Mouse (Mus musculus) retina, adult 2 months (tissue): ENCODE data around the gene Gm6588.
"Not testable (repeated sequence)": the region's sequence is repeated elsewhere in the genome, so short reads cannot be mapped to it uniquely, and the experiment has no call there.

ENCODE experiments used
- DNase-seq: peaks from one replicate; pipeline ENCODE4 v3.0.0-alpha.2; 2012; ENCODE audit warnings: low read depth, low spot score

Gene Gm6588

DNA sequence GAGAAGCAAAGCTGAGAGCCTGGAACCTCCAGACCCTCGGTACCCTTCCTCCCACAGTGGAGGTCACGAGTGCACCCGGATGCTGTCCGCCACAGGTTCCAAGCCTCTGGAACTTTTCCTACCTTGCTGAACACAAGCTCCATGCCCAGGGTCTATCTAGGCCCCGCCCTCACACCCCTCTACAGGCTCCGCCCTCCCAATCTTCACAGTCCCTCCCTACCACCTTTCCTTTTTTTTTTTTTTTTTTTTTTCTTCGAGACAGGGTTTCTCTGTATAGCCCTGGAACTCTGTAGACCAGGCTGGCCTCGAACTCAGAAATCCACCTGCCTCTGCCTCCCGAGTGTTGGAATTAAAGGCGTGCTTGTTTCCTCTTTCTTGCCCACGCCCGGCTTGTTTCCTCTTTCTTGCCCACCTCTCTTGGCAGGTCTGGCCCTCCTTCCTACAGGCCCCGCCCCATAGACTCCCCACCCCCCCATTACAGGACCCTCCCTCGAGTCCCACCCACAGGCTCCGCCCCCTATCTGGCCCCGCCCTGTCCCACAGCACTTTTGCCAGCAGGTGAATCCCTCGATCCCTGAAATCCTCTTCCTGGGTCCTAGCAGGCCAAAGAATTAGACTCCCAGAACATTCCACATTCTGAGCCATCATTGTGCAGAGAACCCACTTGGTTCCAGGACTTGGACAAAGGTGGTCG lies at the start of gene Gm6588:
TSS of gene Gm6588 (plus strand) at position 680 of the 694 bp plus-strand sequence.
- no peak for DNase-seq

DNA sequence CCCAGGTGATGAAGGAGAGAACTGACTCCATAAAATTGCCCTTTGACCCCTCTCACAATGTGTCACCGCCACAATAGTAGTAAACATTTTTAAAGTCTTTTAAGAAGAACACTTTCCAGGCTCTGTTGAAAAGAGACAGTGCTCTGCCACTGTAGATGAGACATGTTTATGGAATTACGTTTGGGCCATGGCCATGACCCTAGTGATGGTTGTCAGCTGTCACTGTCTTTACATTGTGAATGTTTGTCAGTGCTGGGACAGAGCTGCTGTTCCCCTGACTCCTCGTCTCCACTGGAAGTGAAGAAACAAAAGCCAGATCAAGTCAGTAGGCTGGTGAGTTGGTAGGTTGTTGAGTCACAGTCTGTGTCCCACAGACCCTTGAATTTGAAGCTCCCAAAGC lies 46.8 kb upstream of the Gm6588 start:
- DNase-seq, result no peak

DNA sequence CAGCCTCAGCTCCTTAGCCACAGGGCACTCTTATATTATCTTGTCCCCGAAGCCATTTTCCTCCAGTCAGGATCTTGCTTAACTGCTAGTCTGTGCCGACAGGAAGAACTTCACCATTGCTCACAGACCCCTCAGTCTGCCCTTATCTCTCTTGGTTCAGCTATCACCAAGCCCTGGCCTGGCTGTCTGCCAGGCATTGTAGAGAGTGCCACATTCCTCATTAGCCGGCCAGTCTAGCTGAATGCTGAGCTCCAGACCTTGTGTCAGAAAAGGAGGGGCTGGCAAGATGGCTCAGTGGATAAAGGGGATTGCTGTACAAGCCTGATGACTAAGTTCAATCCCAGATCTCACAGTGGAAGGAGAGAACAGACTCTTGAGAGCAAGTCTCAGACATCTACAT lies 43.2 kb upstream of the Gm6588 start:
- no peak for DNase-seq

DNA sequence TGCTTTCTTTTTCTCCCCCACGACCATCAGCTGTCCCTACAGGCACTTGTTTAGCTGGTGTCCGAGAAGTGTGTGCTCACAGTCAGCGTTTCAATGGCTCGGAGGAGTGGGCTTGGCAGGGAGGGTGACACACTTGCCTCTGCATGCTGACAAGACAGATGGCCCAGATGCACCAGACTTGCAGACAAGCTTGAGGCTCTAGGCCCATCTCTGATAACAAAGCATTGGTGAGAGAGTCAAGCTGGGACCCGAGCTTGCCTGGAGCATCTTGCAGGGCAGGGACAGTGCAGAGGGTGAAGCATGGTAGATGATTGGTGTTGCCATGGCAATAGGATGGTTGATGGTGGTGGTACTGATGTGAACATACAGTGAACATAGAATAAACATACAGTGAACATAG lies 40.0 kb upstream of the Gm6588 start:
- no peak for DNase-seq

DNA sequence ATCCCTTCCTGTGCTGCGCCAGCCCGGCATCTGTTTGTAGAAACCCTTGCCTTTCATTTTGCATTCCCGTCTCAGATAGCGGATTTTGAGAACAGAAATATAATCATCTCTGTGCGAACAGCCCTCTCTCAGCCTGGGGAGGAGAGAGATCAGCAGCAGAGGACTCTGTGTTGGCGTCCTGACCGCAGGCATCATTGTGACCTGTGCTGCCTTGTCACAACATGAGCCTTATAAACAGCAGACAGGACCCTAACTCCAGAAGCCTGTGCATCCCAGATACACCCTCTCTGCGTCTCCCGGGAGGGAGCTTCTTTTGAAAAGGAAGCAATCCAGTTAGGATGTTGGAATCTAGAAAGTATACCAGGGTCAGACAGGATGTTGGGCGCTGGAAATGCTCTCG lies 38.2 kb upstream of the Gm6588 start:
- no peak for DNase-seq

DNA sequence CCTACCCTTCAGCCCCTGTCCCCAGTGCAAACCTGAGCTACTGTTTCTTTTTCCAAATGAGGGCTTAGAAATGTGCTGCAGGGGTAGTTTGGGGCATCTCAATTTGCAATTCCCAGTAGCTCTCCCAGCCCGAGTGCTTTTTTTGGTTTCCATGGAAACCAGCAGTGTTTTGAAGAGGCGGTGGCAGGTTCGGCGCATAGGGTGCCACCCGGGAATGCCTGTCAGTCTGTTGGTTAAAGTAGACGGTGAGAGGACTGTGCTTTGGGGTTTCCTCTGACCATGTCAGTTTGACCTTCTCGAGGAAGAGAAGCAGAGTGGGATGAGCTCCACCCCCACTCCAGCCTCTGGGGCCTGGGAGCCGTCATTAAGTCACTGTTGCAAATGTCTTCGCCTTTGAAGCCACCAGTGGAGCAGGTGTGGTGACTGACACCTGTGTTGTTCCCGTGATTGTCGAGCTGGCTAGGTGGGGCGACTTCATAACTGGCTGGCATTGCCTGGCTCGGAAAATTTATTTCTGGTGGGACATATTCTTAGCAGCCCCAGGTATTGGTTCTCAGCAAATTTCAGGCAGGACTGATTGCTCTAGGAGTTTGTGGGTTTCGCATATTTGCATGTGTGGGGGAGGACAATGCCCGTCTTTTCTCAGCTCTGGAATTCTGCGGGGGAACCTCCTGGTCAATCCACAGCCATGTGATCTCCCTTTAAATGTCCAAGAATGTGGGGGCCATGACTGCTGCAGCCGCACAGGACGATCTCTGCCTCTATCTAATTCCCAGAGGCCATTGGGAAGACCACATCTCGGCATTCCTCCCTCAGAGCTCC lies 37.5 kb upstream of the Gm6588 start:
- no peak for DNase-seq

DNA sequence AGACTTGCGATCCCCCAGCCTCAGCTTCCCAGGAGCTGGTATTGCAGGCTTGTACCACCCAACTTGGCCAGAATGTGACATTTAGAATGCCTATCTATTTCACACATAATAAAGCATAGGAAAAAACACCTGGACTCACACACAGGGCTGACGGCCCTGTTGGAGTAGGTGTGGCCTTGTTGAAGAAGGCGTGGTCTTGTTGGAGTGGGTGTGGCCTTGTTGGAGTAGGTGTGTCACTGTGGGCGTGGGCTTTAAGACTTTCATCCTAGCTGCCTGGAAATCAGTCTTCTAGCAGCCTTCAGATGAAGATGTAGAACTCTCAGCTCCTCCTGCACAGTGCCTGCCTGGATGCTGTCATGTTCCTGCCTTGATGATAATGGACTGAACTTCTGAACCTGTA lies 36.4 kb upstream of the Gm6588 start:
- not testable (repeated sequence) for DNase-seq

DNA sequence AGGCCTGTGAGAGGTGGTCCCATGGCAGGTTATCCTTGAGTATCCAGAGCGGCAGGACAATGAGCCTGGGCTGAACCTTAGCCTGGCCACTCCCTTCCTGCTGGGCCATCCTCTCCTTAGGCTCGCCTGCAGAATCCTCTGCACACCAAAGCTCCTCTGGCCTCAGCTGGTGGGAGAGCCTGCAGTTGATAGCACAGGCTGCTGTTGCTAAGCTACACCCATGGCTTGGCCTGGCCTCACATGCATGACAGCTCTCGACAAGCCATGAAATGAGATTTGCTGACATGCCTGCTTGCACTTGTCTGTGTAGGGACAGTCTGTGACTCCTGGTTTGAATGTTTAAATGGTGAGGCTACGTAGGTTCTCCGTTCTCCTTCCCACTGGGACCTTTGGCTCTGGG lies 32.6 kb upstream of the Gm6588 start:
- no peak for DNase-seq

DNA sequence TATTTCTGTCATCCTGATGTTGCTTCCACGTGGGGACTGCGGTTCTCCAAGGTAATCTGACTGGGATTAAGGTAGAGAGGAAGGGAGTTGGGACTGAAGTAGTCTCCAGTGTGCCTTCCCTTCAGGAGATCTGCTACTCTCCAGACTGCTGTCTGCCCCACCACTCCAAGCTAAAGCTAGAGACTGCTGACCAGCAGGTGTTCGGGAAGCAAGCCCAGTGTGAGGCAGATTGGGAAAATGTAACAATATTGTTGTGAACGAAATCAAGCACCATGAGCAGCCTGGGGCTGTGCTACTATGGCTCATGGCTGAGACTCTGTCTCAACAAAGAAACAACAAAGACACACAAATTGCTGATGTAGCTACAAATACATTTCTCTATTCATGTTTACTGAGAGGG lies 31.2 kb upstream of the Gm6588 start:
- no peak for DNase-seq

DNA sequence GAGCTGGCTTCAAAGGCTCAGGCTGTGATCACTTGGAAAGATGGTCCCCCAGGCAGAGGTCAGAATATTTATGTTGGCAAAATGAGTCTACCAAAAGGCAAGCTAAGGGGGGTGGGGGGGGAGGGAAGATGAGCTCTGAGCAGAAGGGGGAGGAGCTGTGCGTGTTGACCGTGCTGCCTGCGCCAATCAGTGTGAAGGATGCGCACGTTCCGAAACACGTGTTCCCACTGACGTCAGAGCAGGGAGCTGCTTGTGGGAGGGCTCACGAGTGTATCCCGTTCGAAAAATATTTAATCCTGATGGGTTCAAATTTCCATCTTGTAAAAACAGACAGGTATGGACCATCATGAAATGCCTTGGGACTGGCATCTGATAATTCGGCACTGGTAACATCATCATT lies 29.7 kb upstream of the Gm6588 start:
- no peak for DNase-seq

DNA sequence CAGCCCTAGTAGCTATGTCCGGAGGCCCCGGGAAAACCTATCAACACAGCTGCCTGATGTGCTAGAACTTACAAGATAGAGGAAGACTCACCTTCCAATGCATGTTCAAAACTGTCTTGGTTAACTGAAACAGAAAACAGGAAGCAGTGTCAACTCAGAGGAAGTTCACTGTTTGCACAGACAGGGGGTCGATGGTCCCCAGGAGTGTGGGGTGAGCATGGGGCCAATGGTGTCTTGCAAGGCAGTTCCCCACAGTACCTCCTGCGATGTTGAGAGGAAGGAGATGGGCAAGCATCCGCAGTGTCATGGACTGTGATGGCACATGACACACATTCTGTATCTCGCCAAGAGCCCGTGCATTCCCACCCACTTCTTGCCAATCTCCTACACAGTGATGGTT lies 22.6 kb upstream of the Gm6588 start:
- no peak for DNase-seq

DNA sequence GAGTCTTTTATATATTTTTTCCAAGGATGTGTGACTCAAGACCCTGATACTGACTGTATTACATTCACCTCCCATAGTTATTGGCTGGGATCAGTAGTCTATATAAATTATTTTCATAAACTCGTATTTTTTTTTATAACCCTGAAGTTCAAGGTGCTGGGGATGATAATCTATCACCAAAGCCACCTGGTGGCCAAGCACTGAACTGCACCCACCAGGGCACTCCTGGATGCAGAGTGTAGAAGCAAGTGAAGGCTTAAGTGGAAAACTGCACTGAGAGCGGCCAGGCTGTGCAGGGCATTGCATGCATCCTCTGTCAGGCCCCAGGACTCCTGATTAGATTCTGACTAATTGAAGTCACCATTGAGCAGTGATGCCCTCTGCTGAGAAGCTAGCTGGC lies 21.9 kb upstream of the Gm6588 start:
- DNase-seq, result peak; percentile 29

DNA sequence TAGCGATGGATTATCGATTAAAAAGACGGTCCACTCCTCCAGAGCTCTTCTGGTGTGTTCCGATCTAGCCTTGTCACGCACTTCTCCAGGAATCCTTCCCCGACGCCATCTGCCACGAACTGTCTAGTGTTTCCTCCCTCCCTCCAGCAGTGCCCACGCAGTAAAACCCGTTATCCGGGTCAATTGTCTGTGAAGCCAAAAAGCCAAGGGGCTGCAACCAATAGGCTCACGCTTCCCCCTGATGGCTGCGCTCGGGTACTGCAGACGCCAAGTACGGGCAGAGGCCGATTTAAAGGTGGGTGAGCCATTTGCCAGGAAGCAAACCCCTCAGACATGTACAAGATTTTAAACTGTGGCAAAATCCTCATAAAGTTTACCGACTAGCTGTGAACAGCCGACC lies 20.3 kb upstream of the Gm6588 start:
- peak; percentile 25 for DNase-seq

DNA sequence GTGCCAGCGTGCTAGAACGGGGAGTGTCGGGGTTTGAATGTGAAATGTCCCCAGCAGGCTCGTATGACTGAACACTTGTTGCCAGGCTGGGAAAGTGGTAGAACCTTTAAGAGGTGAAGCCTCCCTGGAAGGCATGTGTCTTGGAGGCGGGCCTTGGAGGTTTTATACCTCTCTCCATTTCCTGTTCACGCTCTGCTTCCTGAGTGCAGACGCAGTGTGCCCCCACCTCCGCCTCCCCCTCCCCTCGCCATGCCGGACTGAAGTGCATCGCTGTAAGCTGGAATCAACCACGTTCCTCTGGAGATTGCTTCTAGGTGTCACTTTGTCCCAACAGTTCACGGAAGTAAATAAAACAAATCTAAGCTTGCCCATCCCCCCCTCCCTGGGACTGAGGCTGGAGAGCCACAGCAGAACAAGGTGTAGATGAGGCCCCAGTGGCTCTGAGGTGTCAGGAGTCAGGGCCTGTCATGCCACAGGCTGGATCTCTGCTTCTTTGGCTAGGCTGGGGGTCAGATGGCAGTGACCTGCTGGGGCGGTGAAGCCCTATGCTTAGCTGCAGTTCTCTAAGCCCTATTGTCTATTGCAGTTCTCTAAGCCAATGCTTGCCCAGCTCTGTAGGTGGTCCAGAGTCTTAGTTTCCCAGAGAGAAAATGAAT lies 18.0 kb upstream of the Gm6588 start:
- no peak for DNase-seq

DNA sequence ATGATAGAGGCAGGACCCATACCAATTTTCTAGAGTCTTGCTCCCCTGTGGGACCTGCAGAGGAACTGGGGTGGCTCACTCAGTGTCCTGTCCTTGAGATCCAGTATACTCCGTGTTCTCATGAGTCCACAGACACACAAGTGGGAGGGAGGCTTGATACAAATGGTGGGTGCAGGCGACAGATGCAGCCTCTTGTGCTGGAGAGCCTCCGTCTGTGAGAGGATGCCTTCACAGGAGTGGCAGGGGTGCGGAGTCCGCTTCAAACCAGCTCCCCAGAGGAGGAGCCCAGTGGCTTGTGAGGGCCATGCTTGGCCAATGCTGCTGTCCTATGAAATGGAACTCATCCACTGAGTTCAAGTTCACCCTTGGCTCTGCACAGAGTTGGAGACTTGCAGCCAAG lies 17.2 kb upstream of the Gm6588 start:
- DNase-seq, result no peak

DNA sequence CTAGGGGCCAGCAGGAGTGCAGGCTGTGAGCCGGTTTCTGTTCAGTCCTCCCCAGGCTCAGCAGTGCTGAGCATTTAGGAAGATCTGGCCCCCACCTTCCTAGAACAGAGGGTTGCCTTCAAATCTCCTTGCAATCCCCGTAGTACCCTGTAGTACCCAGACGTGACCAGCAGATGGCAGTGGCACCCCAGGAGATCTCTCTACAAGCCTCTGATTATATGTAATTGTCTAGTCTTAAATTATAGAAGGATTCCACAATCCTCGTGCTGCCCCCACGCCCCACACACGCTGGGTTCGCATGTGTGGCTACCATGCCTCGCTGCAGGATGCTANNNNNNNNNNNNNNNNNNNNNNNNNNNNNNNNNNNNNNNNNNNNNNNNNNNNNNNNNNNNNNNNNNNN lies 16.2 kb upstream of the Gm6588 start:
- DNase-seq, result peak; percentile 37

DNA sequence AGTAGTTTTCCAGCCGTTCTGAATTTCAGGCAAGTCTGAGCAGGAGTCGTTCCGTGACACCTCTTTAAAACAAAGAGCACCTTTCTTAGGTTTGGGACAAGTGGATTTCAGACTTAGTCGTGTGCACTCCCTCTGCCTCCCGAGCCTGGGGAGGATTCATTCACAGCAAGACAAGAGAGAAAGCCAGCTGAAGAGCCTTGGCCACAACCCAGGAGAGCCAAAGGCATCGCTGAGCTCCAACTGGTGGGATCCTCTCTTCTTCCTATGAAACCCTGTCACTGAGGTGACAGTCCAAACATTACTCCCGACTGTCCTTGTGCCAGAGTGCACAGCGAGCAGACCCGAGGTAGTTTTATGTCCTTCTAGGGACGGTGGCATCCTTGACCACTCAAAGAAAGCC lies 10.7 kb upstream of the Gm6588 start:
- no peak for DNase-seq

DNA sequence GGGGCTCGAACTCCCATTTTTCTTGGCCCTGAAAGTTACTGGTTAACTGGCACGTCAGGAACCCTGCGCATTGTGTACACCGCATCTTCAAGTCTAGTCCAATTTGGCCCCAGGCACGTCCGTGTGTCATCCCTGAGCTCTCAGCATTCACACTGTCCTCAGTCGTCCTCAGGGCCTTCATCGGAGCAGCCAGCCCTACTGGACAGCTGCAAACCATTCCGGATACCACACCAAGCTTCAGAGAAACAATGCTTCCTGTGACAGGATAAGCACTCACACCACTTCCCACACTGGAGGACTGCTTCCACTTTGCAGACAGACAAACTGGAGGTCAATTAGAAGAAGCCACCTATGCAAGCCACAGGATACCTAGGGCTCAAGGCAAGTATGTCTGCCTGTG lies 3.9 kb downstream of the Gm6588 start:
- no peak for DNase-seq

DNA sequence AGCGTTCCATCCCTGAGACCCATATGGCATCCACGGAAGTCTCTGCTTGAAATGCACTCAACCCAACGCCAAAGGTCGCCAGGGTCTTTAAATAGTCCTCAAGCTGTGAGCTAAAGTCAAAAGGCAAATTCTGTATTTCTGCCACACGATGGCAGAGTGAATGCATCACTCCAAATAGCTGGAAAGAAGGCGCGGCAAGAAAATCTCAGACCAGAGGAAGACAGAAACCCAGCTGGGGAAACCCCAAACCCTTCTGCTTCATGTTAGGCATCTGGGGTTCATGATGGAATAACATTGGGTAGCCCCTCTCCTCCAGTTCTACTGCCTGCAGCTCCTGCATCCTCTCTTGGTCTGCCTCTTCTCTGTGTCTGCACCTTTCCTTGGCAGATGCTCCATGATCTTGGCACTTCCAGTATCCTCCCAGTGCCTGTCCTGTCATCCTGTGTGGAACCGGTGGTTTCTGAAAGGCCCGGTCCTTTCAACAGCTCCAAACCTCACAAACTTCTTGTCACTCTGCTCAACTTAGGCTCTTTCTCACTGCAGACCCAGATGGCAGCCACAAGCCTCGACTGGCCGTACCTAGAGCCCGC lies 5.8 kb downstream of the Gm6588 start:
- no peak for DNase-seq

DNA sequence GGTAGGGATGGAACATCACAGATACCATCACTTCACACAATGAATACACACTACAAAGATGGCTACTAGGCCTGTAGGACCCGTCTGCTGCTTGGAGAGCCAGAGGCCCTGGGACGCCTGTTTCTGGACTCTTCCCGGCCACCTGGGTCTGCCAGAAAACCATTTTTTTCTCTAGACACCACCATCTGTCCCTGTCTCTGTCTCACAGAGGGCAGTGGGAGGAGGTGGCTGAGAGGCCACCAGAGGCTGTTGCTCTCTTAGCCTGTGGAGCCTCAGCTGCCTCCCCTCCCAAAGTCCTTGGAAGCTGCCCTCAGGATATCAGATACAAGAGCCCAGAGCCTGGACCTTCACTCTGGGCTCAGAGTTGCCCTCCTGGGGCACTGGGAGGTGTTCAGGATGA lies 10.7 kb downstream of the Gm6588 start:
- no peak for DNase-seq

DNA sequence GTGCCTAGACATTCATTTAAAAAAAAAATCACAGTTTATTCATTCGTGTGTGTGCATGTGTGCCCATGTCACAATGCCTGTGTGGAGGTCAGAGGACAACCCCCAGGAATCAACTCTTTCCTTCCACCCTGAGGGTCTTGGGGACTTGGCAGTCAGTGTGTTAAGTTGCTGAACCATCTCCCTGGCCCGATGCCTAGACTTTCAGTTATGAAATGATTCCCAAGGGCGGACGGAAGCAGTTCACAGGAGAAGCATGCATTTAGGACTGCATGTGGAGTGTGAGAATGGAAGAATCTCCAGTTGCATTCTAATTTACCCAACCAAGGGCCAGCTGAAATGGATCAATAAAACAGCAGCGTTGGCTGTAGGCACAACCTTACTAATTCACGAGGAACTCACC lies 17.1 kb downstream of the Gm6588 start:
- no peak for DNase-seq

DNA sequence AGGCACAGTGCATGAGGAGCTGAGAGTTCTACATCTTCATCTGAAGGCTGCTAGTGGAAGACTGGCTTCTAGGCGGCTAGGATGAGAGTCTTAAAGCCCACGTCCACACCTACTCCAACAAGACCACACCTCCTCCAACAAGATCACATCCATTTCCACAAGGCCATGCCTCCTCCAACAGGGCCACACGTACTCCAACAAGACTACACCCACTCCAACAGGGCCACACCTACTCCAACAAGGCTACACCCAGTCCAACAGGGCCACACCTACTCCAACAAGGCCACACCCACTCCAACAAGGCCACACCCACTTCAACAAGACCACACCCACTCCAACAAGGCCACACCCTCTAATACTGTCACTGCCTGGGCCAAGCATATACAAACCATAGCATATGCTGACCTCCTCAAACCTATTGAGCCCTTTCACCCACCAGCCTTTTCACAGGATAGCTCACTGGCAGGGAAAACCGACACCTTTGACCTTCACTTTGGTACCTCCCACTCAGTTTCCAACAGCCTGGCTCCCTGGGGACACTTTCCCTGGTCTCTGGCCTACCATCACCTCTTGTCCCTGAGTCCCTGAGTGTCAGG lies 19.9 kb downstream of the Gm6588 start:
- no peak for DNase-seq
